Mouse (Mus musculus) intestine, embryonic 14.5 days (tissue): ENCODE measurements around the gene Ccdc117. TPM values are rescaled to one million over a fixed set of nuclear protein-coding genes. Genes with fewer than 3 reads are reported as not detected.
A peak's percentile ranks its signal among the peaks of the same experiment; 100 is the strongest.

ENCODE experiments used
- ATAC-seq: fragments of 200-750 bp; cut with Nextera tagmentation; replicated peaks from 2 replicates; pipeline ENCODE4 v1.8.0; 2017; ENCODE audit warnings: low read depth, moderate number of reproducible peaks, moderate TSS enrichment, moderate library complexity; ENCODE audit not compliant: low FRiP score, low TSS enrichment
- DNase-seq: peaks from one replicate; pipeline ENCODE4 v3.0.0-alpha.2; 2018; ENCODE audit warnings: low spot score
- H3K27ac ChIP-seq: fragments of 300-500 bp; sonication (generic); 2 replicates; pipeline ENCODE4 v1.5.1; 2014; ENCODE audit warnings: low read depth, mild to moderate bottlenecking, control low read depth
- H3K27me3 ChIP-seq: fragments of 300-500 bp; sonication (generic); replicated peaks from 2 replicates; pipeline ENCODE4 v1.6.1; 2014; ENCODE audit warnings: low read length, control low read depth; ENCODE audit not compliant: control insufficient read depth, insufficient read depth
- H3K36me3 ChIP-seq: fragments of 300-500 bp; sonication (generic); 2 replicates; pipeline ENCODE4 v1.6.1; 2014; ENCODE audit warnings: low read length, control low read depth; ENCODE audit not compliant: control insufficient read depth, insufficient read depth
- H3K4me1 ChIP-seq: fragments of 300-500 bp; sonication (generic); replicated peaks from 2 replicates; pipeline ENCODE4 v1.6.1; 2014; ENCODE audit warnings: low read length, control low read depth, mixed read lengths; ENCODE audit not compliant: control insufficient read depth, insufficient read depth
- H3K4me2 ChIP-seq: fragments of 300-500 bp; sonication (generic); 2 replicates; pipeline ENCODE4 v1.6.1; 2014; ENCODE audit warnings: low read length
- H3K4me3 ChIP-seq: fragments of 300-500 bp; sonication (generic); 2 replicates; pipeline ENCODE4 v1.5.1; 2014; ENCODE audit warnings: low read depth, low read length, control low read depth, mixed read lengths
- H3K9ac ChIP-seq: fragments of 300-500 bp; sonication (generic); 2 replicates; pipeline ENCODE4 v1.6.1; 2014; ENCODE audit warnings: mild to moderate bottlenecking, low read length
- H3K9me3 ChIP-seq: fragments of 300-500 bp; sonication (generic); 2 replicates; pipeline ENCODE4 v1.6.1; 2016; ENCODE audit warnings: low read length, control low read depth; ENCODE audit not compliant: control insufficient read depth
- WGBS: fragments of 180-500 bp; shearing (Covaris S2); extraction: QIAGEN DNeasy Blood & Tissue Kit; methylation state at CpG from one replicate; pipeline ENCODE4 v1.1.7; 2014; 5-methylcytosine and 5-hydroxymethylcytosine counted together
- polyA plus RNA-seq: library from polyadenylated mRNA; unstranded; fragments of >200 nt; fragmentation: Nextera tagmentation; extraction: Ambion mirVana; gene quantifications from 2 replicates; pipeline ENCODE4 v1.2.1, GENCODE M21; 2014

The Ccdc117 gene
- polyA plus RNA-seq, 1 experiment from 2014 or later: 16.8 TPM

DNA sequence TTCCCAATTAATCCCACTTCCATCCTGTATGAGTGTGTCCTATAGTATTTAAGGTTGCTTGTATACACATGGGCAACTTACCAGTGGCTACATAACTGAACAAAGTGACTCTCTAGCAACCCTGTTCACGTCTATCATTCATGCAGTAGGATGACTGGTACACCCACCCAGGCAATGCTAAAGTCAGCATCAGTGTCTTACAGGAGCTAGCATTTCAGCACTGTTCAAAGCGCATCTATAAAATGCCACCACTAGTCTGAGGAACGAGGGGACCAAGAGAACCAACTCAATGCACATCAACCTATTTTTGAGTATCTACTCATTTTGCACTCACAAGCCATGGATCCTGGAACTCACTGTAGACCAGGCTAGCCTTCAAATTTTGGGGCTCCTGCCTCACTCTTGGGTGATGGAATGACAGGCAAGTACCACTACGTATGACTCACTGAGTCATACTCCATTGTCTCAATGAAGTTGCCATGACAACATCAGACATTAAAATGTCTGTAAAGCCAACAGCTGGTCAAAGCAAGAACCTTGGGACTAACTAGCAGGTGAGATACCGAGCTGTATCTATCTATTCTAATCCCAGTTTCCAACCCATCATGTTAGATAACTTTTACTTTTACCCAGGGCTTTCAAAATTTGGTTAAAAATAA is 14.0 kb downstream of the Ccdc117 start:
- ATAC-seq: 0 out of 2 replicates have a peak, but pooled peaks have one; percentile 21
- Histone ChIP-seq H3K36me3 (peaks cover 98% of the 10 kb centered on the region), H3K4me3 (no peak overlapping the region)

DNA sequence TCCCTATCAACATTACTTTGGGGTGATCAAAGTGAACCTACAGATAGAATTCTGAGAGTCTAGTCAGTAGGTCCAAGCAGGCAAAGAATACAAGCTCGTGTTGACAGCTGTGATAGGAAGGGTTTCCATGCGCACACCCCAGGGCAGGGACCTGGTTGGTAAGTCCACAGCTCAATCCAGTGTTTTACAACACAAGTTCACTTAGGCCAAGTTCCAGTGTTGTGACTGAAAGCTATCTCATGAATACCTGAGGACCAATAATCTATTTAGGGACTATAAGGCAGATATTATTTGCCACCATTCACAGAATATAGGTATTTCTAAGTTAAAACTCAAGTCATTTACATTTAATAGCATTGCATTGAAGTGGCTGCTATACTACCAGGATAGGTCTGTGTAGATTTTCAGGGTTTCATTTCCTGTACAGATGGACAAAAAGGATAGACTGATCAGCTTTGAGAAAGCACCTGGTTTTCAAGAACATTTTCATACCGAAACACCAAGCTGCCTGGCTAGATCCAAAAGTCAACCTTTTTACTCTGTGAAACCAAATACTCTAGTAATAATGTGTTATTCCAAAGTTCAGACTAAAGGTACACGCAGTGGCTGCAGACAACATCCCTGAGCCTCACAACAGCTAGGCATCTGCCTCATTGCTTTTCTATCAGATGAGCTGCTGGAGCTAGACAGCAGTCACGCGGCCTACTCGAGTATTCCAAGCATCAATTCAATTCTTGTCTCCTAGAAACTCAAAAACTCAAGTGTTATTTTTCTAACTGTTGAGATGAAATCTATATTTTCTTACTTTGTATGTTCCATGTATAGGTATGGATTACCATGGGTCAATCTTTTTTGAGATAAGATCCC is 15.2 kb downstream of the Ccdc117 start:
- no peak overlapping the region for H3K4me2 ChIP-seq
- DNase-seq (no peak), ATAC-seq (no peak)
- H3K9me3 ChIP-seq: no peaks in the 10 kb centered on the region
- no peak overlapping the region for H3K4me3 ChIP-seq
- 89% methylated on average over 7 of the region's 7 CpGs for WGBS
- no peak overlapping the region for H3K9ac ChIP-seq
- peaks cover 94% of the 10 kb centered on the region for H3K36me3 ChIP-seq
- H3K27me3 ChIP-seq: no peaks in the 10 kb centered on the region
- H3K27ac ChIP-seq: no peak overlapping the region
- H3K4me1 ChIP-seq: peaks cover 10% of the 10 kb centered on the region

More for the DNA sequence above, 14.0 kb downstream of the Ccdc117 start:
- Histone ChIP-seq H3K27ac (no peak overlapping the region), H3K4me2 (no peak overlapping the region), H3K9ac (no peak overlapping the region), H3K27me3 (no peaks in the 10 kb centered on the region), H3K9me3 (no peaks in the 10 kb centered on the region), H3K4me1 (peaks cover 1% of the 10 kb centered on the region)
- no peak for DNase-seq
- WGBS: 83% methylated on average over 5 of the region's 5 CpGs

DNA sequence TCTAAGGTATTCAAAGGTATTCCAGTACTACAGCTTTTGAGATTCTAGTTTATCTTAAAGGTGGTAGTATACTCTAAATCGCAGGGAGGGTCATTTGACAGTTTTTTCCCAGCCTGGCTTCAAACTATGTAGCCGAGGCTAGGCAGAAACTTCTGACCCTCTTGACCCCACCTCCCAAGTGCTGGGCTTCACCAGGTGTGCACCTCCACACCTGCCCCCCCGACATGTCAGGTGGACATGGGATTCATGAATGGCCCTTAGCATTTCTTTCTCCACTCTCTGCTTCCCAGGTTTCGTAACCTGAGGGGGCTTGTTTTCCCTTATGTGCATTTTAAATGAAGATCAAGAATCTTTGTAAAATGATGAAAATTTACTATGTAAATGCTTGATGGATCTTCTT is 16.6 kb downstream of the Ccdc117 start:
- Histone ChIP-seq H3K4me2 (no peak overlapping the region), H3K9ac (no peak overlapping the region), H3K36me3 (peaks cover 80% of the 10 kb centered on the region), H3K27ac (no peak overlapping the region), H3K4me3 (no peak overlapping the region), H3K4me1 (peaks cover 10% of the 10 kb centered on the region), H3K9me3 (no peaks in the 10 kb centered on the region), H3K27me3 (no peaks in the 10 kb centered on the region)
- WGBS: 84% methylated on average over 4 of the region's 4 CpGs
- ATAC-seq (no peak), DNase-seq (no peak)

DNA sequence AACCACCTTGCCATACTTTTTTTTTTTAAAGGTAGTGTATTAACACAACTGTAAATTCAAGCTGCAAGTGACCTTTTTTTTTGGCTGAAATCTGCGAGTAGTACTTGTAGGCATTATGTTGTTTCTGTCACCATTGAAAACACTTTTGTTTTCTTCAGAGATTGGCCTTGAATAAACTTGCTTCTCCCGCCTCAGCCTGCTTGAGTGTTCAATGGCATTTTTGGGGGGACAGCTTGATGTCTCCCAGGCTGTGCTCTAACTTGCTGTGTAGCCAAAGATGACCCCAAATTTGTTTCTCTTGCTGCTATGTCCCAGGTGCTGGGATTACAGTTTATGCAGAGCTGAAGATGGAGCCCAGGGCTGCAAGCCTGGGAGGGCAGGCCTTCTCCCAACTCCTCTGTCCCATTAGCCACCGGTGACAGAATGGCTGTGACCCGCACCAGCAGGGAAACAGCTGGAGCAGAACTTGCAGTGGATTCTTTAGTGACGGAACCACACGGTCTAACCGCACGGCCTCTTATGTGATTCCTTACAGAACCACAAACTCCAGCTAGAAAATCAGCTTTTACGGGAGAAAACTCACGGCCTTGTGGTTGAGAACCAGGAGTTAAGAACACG is 19.1 kb downstream of the Ccdc117 start:
- H3K4me1 ChIP-seq: peaks cover 10% of the 10 kb centered on the region
- DNase-seq (no peak), ATAC-seq (no peak)
- H3K9ac ChIP-seq: no peak overlapping the region; the same call in 1 of the 2 replicates
- H3K4me3 ChIP-seq: peak overlapping the region; percentile 93; the same call in 1 of the 2 replicates
- peaks cover 56% of the 10 kb centered on the region for H3K36me3 ChIP-seq
- no peaks in the 10 kb centered on the region for H3K9me3 ChIP-seq
- no peak overlapping the region for H3K27ac ChIP-seq
- H3K4me2 ChIP-seq: peak overlapping the region; percentile 63
- no peaks in the 10 kb centered on the region for H3K27me3 ChIP-seq
- 88% methylated on average over 11 of the region's 11 CpGs for WGBS

DNA sequence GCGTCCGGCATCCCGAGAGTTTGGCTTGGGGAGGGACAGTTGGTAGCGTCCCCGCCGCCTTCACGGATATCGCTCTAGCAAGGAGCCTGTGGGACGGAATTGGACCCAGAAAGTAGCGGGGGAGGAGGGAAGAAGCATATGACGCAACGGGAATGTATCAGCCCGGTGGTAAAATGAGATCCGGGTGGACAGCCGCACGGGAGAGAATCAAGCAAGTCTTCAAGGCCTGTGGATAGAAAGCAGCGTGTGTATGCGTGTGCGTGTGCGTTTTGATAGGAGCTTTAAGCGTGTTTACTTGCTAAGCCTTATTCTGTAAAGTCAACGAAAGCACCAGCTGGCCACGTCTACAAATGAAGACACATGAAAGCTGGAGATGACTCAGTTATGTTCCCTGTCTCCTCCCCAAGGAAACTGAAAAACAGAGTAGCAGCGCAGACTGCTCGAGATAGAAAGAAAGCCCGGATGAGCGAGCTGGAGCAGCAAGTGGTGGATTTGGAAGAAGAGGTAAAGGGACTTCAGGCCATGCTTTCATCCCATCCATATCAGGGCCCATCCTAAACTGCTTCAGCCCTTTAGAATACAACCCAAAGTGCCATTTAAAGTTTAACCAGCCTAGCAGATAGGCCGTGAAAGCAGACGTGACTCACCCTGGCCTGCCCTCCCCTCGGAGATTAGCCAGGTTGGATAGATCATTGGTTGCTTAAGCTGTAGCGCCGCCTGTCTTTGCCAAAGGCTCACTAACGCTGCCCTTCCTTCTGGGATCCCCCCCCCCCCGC is 20.3 kb downstream of the Ccdc117 start:
- peaks cover 45% of the 10 kb centered on the region for H3K36me3 ChIP-seq
- peak overlapping the region; percentile 99 for H3K9ac ChIP-seq
- DNase-seq: peak; percentile 83
- H3K4me1 ChIP-seq: peaks cover 10% of the 10 kb centered on the region
- ATAC-seq: peak; percentile 41
- peak overlapping the region; percentile 93 for H3K4me3 ChIP-seq
- H3K9me3 ChIP-seq: no peaks in the 10 kb centered on the region
- peak overlapping the region; percentile 63 for H3K4me2 ChIP-seq
- peak overlapping the region; percentile 95 for H3K27ac ChIP-seq
- H3K27me3 ChIP-seq: no peaks in the 10 kb centered on the region
- WGBS: under 1% methylated on average over 34 of the region's 34 CpGs

DNA sequence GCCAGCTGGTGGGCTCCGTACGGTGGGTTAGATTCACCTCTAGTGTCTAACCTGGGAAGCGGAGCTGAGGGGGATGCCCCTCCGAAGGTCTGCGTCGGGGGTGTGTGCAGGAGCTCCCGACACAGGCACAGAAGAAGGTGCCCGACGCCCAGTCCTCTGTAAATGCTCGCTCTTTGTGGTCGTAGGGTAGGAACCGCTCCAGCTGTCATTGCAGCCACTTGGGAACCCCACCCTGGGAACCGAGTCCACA is 20.8 kb downstream of the Ccdc117 start:
- Histone ChIP-seq H3K9me3 (no peaks in the 10 kb centered on the region), H3K9ac (peak overlapping the region; percentile 99), H3K4me1 (peaks cover 10% of the 10 kb centered on the region), H3K4me3 (peak overlapping the region; percentile 93), H3K27me3 (no peaks in the 10 kb centered on the region), H3K36me3 (peaks cover 40% of the 10 kb centered on the region), H3K27ac (peak overlapping the region; percentile 95), H3K4me2 (peak overlapping the region; percentile 63)
- 0% methylated on average over 13 of the region's 13 CpGs for WGBS
- ATAC-seq: no peak; the same call in 1 of the 2 replicates
- DNase-seq: no peak

DNA sequence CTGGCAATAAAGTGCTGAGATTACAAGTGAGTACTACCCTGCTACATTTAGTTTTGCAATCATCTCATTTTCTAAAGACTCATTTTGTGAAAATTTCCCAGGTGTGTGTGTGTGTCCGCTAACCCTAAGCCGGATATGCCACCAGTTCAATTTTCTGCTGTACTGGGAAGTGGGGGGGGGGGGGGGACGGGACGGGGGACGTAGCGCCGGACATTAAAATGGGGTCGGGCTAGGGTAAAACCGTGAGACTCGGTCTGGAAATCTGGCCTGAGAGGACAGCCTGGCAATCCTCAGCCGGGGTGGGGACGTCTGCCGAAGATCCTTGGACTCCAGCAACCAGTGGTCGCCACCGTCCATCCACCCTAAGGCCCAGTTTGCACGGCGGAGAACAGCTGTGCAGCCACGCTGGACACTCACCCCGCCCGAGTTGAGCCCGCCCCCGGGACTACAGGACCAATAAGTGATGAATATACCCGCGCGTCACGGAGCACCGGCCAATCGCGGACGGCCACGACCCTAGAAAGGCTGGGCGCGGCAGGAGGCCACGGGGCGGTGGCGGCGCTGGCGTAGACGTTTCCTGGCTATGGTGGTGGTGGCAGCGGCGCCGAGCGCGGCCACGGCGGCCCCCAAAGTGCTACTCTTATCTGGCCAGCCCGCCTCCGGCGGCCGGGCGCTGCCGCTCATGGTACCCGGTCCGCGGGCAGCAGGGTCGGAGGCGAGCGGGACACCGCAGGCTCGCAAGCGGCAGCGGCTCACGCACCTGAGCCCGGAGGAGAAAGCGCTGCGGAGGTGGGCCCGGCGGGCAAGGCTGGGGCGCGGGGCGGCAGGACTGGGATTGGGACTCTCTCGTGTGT is 21.3 kb downstream of the Ccdc117 start, which contains the start of gene Xbp1:
Xbp1 (plus strand) TSS at position 248 of the 854 bp plus-strand sequence.
- H3K4me1 ChIP-seq: peaks cover 10% of the 10 kb centered on the region
- no peaks in the 10 kb centered on the region for H3K27me3 ChIP-seq
- DNase-seq (peak; percentile 99), ATAC-seq (peak; percentile 98)
- H3K4me3 ChIP-seq: peak within 1 kb of the TSS; percentile 93
- H3K27ac ChIP-seq: peak within 1 kb of the TSS; percentile 95
- peak within 1 kb of the TSS; percentile 63 for H3K4me2 ChIP-seq
- peaks cover 35% of the 10 kb centered on the region for H3K36me3 ChIP-seq
- no peaks in the 10 kb centered on the region for H3K9me3 ChIP-seq
- under 1% methylated on average over 71 of the region's 72 CpGs for WGBS
- H3K9ac ChIP-seq: peak within 1 kb of the TSS; percentile 99
